Mouse (Mus musculus): ENCODE results near the gene Bivm.

DNA sequence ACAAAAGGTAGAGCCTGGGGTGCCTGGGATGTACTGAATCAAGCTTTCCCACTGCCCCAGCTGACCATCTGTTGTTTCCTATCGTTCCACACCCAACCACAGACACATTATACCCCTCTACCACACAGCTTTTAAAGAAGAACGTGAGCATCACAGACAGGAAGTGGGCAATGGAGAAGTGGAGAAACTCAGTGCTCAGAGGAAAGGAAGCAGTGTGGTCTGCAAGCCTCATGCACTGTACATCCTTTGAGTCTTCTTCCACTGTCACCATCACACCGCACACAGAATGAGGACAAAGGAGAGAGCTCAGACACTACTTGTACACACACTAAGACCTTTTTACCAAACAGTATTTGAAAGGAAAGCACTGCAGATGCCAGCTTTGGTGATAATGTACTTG, 3.5 kb downstream of the Bivm start:
- no peak for TF ChIP-seq CTCF (IDR thresholded peaks at IDR 0.05; ENCODE audit: low read depth, low read length)
- TF ChIP-seq POLR2A (IDR thresholded peaks at IDR 0.05; ENCODE audit: extremely low read depth, insufficient read depth, low read length) = no peak

Measured in liver, adult 2 months (tissue).